Mouse (Mus musculus) MEL (cell line): Measurements from ENCODE around the gene Gba2. TPM values are rescaled to one million over a fixed set of nuclear protein-coding genes. Genes with fewer than 3 reads are reported as not detected.
A peak's percentile ranks its signal among the peaks of the same experiment; 100 is the strongest.
"Not testable (repeated sequence)": the region's sequence is repeated elsewhere in the genome, so short reads cannot be mapped to it uniquely, and the experiment has no call there.

Experiments
- DNase-seq: peaks from one replicate; pipeline ENCODE4 v3.0.0; 2011; ENCODE audit warnings: low read depth, low spot score
- H3K27ac ChIP-seq: 2 replicates; pipeline ENCODE4 v1.5.1; 2012; ENCODE audit warnings: low read depth, mild to moderate bottlenecking, control low read depth, low read length, moderate library complexity; ENCODE audit not compliant: control insufficient read depth
- H3K27me3 ChIP-seq, 2 experiments: fragments of 150-350 bp in 1 of 2; sonication (generic) in 1 of 2; 2 replicates each; pipeline ENCODE4 v1.6.1; 2012; ENCODE audit warnings: low read length in 2 of 2, mild to moderate bottlenecking in 2 of 2, improper control_type of control experiment in 1 of 2, moderate library complexity in 1 of 2; ENCODE audit not compliant: insufficient read depth in 2 of 2, control insufficient read depth in 1 of 2
- H3K36me3 ChIP-seq, 2 experiments: 2 replicates each; pipeline ENCODE4 v1.6.1; 2012 to 2014; ENCODE audit warnings: low read length in 2 of 2, improper control_type of control experiment in 1 of 2, inconsistent platforms in 1 of 2, mild to moderate bottlenecking in 1 of 2; ENCODE audit not compliant: insufficient read depth in 2 of 2, control insufficient read depth in 1 of 2
- H3K4me1 ChIP-seq, 2 experiments: fragments of 150-350 bp in 1 of 2; sonication (generic) in 1 of 2; 2 replicates each; pipeline ENCODE4 v1.6.1; 2012; ENCODE audit warnings: low read length in 2 of 2, improper control_type of control experiment in 1 of 2, mild to moderate bottlenecking in 1 of 2; ENCODE audit not compliant: insufficient read depth in 2 of 2, control insufficient read depth in 1 of 2
- H3K4me3 ChIP-seq, 2 experiments: fragments of 150-350 bp in 1 of 2; sonication (generic) in 1 of 2; 2 replicates each; pipeline ENCODE4 v1.5.1; 2012; ENCODE audit warnings: low read depth in 2 of 2, low read length in 2 of 2, mild to moderate bottlenecking in 2 of 2, moderate library complexity in 2 of 2, control low read depth in 1 of 2, improper control_type of control experiment in 1 of 2; ENCODE audit not compliant: control insufficient read depth in 1 of 2, insufficient read depth in 1 of 2
- H3K79me2 ChIP-seq: 2 replicates; pipeline ENCODE4 v1.6.1; 2012; ENCODE audit warnings: mild to moderate bottlenecking, low read length, moderate library complexity; ENCODE audit not compliant: control insufficient read depth, poor library complexity, insufficient read depth
- H3K9ac ChIP-seq: 2 replicates; pipeline ENCODE4 v1.6.1; 2012; ENCODE audit warnings: low read depth, mild to moderate bottlenecking, control low read depth, low read length, moderate library complexity; ENCODE audit not compliant: control insufficient read depth, poor library complexity, severe bottlenecking
- H3K9me3 ChIP-seq: fragments of 150-350 bp; sonication (generic); replicated peaks from 2 replicates; pipeline ENCODE4 v1.6.1; 2012; ENCODE audit warnings: mild to moderate bottlenecking, low read length, improper control_type of control experiment, moderate library complexity; ENCODE audit not compliant: insufficient read depth
- BHLHE40 ChIP-seq: IDR thresholded peaks from 2 replicates; pipeline ENCODE4 v1.6.1; 2012; ENCODE audit warnings: low read depth, mild to moderate bottlenecking, inconsistent platforms, low read length, improper control_type of control experiment, borderline replicate concordance
- CHD1 ChIP-seq: IDR thresholded peaks from 2 replicates; pipeline ENCODE4 v1.6.1; 2012; ENCODE audit warnings: low read depth, mild to moderate bottlenecking, inconsistent platforms, low read length, improper control_type of control experiment
- CTCF ChIP-seq, 3 experiments: IDR thresholded peaks in 2 of 3; conservative IDR thresholded peaks in 1 of 3; 2 replicates each; pipeline ENCODE4 v1.5.1; 2011 to 2012; ENCODE audit warnings: low read length in 3 of 3, low read depth in 2 of 3, mild to moderate bottlenecking in 2 of 3, improper control_type of control experiment in 1 of 3, inconsistent platforms in 1 of 3, mixed read lengths in 1 of 3, moderate library complexity in 1 of 3; ENCODE audit not compliant: control insufficient read depth in 1 of 3, insufficient read depth in 1 of 3, poor library complexity in 1 of 3, severe bottlenecking in 1 of 3
- GATA1 ChIP-seq: IDR thresholded peaks from 2 replicates; pipeline ENCODE4 v1.6.1; 2011; ENCODE audit warnings: low read depth, low read length, improper control_type of control experiment
- MYB ChIP-seq: IDR thresholded peaks from 2 replicates; pipeline ENCODE4 v1.6.1; 2011; ENCODE audit warnings: mild to moderate bottlenecking, low read depth, low read length, improper control_type of control experiment
- NELFE ChIP-seq: IDR thresholded peaks from 2 replicates; pipeline ENCODE4 v1.6.1; 2011; ENCODE audit warnings: low read depth, low read length, improper control_type of control experiment
- POLR2AphosphoS5 ChIP-seq: IDR thresholded peaks from 2 replicates; pipeline ENCODE4 v1.6.1; 2012; ENCODE audit warnings: low read depth, borderline replicate concordance, mild to moderate bottlenecking, inconsistent platforms, low read length, moderate library complexity, mixed read lengths
- RAD21 ChIP-seq: IDR thresholded peaks from 2 replicates; pipeline ENCODE4 v1.6.1; 2011; ENCODE audit warnings: mild to moderate bottlenecking, low read depth, low read length, improper control_type of control experiment
- RCOR1 ChIP-seq: IDR thresholded peaks from 2 replicates; pipeline ENCODE4 v1.6.1; 2012; ENCODE audit warnings: low read depth, mild to moderate bottlenecking, inconsistent platforms, low read length, improper control_type of control experiment
- SIN3A ChIP-seq: IDR thresholded peaks from 2 replicates; pipeline ENCODE4 v1.6.1; 2012; ENCODE audit warnings: low read length, improper control_type of control experiment, inconsistent platforms
- USF2 ChIP-seq, 2 experiments: IDR thresholded peaks; 2 replicates each; pipeline ENCODE4 v1.6.1; 2011 to 2012; ENCODE audit warnings: improper control_type of control experiment in 2 of 2, low read length in 2 of 2, borderline replicate concordance in 1 of 2, inconsistent platforms in 1 of 2, low read depth in 1 of 2, mild to moderate bottlenecking in 1 of 2; ENCODE audit not compliant: insufficient read depth in 1 of 2
- ZNF384 ChIP-seq: IDR thresholded peaks from 2 replicates; pipeline ENCODE4 v1.6.1; 2012; ENCODE audit warnings: low read depth, mild to moderate bottlenecking, inconsistent platforms, low read length, improper control_type of control experiment
- polyA plus RNA-seq, 2 experiments: library from polyadenylated mRNA; stranded (reverse) in 1 of 2; unstranded in 1 of 2; fragments of >175 nt in 1 of 2; fragments of >200 nt in 1 of 2; gene quantifications; 2 replicates each; pipeline versions ENCODE4 v1.2.1 to v1.2.4; 2012; ENCODE audit warnings: low replicate concordance in 2 of 2, low read depth in 1 of 2; ENCODE audit not compliant: insufficient read length in 2 of 2, insufficient read depth in 1 of 2, missing spikeins in 1 of 2
- total RNA-seq: library from RNA; depleted of rRNA; stranded (reverse); fragments of 300-350 nt; gene quantifications from 2 replicates; pipeline ENCODE4 v1.2.3, GENCODE M21; 2012

Gene Gba2
- total and polyA plus RNA-seq, 3 experiments = 5.7 to 24.9 TPM; not detected in 1

- not testable (repeated sequence) for H3K9me3 ChIP-seq, H3K4me1 ChIP-seq, H3K27me3 ChIP-seq, H3K9ac ChIP-seq, H3K79me2 ChIP-seq, H3K27ac ChIP-seq
- H3K36me3 ChIP-seq = peaks cover 6 to 37% of the 10 kb centered on the region in 2 experiments; a peak in 3 of 4 replicates
- TF ChIP-seq CTCF (IDR thresholded peaks at IDR 0.05 in 2 of 3, conservative IDR thresholded peaks at IDR 0.05 in 1 of 3; ENCODE audit: control insufficient read depth in 1 of 3, insufficient read depth in 1 of 3, low read depth in 2 of 3, low read length in 3 of 3, poor library complexity in 1 of 3, severe bottlenecking in 1 of 3) (peak in 1 of 3 experiments; percentile 10; a peak in 1 of 6 replicates), ZNF384 (peak; percentile 42; the same call in 1 of the 2 replicates)
- TF ChIP-seq, all 39 proteins: peak for 2; not testable (repeated sequence) for 37
- DNase-seq, H3K4me3 ChIP-seq: not testable (repeated sequence)
These were observed 26.8 kb downstream of the Gba2 start for GRCm38 (mm10) chr4:43551854-43552253.

- H3K27me3 ChIP-seq = no peaks in the 10 kb centered on the region
- no peak overlapping the region for H3K4me3 ChIP-seq
- TF ChIP-seq CHD1 (no peak), BHLHE40 (no peak), SIN3A (no peak), POLR2AphosphoS5 (no peak), GATA1 (no peak), NELFE (no peak), USF2 (IDR thresholded peaks at IDR 0.05; ENCODE audit: borderline replicate concordance in 1 of 2, insufficient read depth in 1 of 2, low read depth in 1 of 2, low read length in 2 of 2) (no peak), RAD21 (no peak)
- no peak overlapping the region for H3K9ac ChIP-seq
- H3K9me3 ChIP-seq = no peaks in the 10 kb centered on the region
- H3K79me2 ChIP-seq = no peaks in the 10 kb centered on the region
- DNase-seq = no peak
- H3K36me3 ChIP-seq = peaks cover 0 to 31% of the 10 kb centered on the region in 2 experiments; a peak in 2 of 4 replicates
- no peak overlapping the region for H3K27ac ChIP-seq
- no peaks in the 10 kb centered on the region for H3K4me1 ChIP-seq
These were observed 29.6 kb downstream of the Gba2 start for GRCm38 (mm10) chr4:43549055-43549454.

DNA sequence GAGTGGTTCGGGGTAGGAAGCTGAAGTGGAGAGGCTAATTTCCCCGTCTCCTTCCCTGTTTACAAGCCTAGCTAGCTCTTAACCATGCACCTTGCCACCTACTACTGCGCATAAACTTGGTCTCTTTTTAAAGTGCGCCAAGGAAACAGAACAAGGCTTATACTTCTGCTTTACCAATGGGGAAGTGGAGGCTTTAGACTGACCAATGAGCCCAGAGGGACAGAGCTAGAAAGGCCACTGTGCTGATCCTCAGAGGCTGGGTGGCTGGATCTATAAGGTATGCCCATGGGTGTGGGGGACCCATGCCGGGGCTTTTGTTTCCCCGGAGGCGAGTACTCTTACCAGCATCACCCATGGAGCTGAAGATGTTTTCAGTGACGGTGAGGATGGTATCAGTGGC, 31.5 kb downstream of the Gba2 start:
- no peak overlapping the region for H3K9ac ChIP-seq
- no peaks in the 10 kb centered on the region for H3K27me3 ChIP-seq
- DNase-seq = no peak
- H3K36me3 ChIP-seq = peaks cover 0 to 17% of the 10 kb centered on the region in 2 experiments; a peak in 2 of 4 replicates
- H3K79me2 ChIP-seq = no peaks in the 10 kb centered on the region
- H3K4me3 ChIP-seq = no peak overlapping the region
- no peaks in the 10 kb centered on the region for H3K9me3 ChIP-seq
- TF ChIP-seq RCOR1 (no peak), MYB (no peak), USF2 (IDR thresholded peaks at IDR 0.05; ENCODE audit: borderline replicate concordance in 1 of 2, insufficient read depth in 1 of 2, low read depth in 1 of 2, low read length in 2 of 2) (no peak), SIN3A (no peak)
- no peaks in the 10 kb centered on the region for H3K4me1 ChIP-seq
- H3K27ac ChIP-seq = no peak overlapping the region
